Mouse (Mus musculus) hindbrain, embryonic 12.5 days (tissue): ENCODE data around the gene Dtx3. TPM values are rescaled to one million over a fixed set of nuclear protein-coding genes. Genes with fewer than 3 reads are reported as not detected.

Experiments
- ATAC-seq: fragments of 200-750 bp; cut with Nextera tagmentation; 2 replicates; pipeline ENCODE4 v1.8.0; 2017; ENCODE audit warnings: moderate TSS enrichment; ENCODE audit not compliant: low FRiP score
- H3K27ac ChIP-seq: fragments of 300-500 bp; sonication (generic); 2 replicates; pipeline ENCODE4 v1.5.1; 2016; ENCODE audit warnings: mild to moderate bottlenecking
- H3K27me3 ChIP-seq: fragments of 300-500 bp; sonication (generic); 2 replicates; pipeline ENCODE4 v1.6.1; 2016; ENCODE audit warnings: mild to moderate bottlenecking
- H3K36me3 ChIP-seq: fragments of 300-500 bp; sonication (generic); 2 replicates; pipeline ENCODE4 v1.6.1; 2016; ENCODE audit warnings: mild to moderate bottlenecking
- H3K4me1 ChIP-seq: fragments of 300-500 bp; sonication (generic); 2 replicates; pipeline ENCODE4 v1.6.1; 2016
- H3K4me2 ChIP-seq: fragments of 300-500 bp; sonication (generic); replicated peaks from 2 replicates; pipeline ENCODE4 v1.6.1; 2016; ENCODE audit warnings: mild to moderate bottlenecking
- H3K4me3 ChIP-seq: fragments of 300-500 bp; sonication (generic); 2 replicates; pipeline ENCODE4 v1.5.1; 2016; ENCODE audit warnings: mild to moderate bottlenecking
- H3K9ac ChIP-seq: fragments of 300-500 bp; sonication (generic); 2 replicates; pipeline ENCODE4 v1.6.1; 2016; ENCODE audit warnings: mild to moderate bottlenecking, moderate library complexity
- H3K9me3 ChIP-seq: fragments of 300-500 bp; sonication (generic); replicated peaks from 2 replicates; pipeline ENCODE4 v1.6.1; 2016; ENCODE audit warnings: mild to moderate bottlenecking
- WGBS: fragments of 180-500 bp; shearing (Covaris S2); methylation state at CpG from one replicate; pipeline ENCODE4 v1.1.7; 2016; 5-methylcytosine and 5-hydroxymethylcytosine counted together
- polyA plus RNA-seq: library from polyadenylated mRNA; unstranded; fragments of >200 nt; fragmentation: Nextera tagmentation; extraction: Ambion mirVana; gene quantifications from 2 replicates; pipeline ENCODE4 v1.2.1, GENCODE M21; 2016

The Dtx3 gene
- polyA plus RNA-seq, 1 experiment from 2014 or later, result 199 TPM

- whole genome bisulfite sequencing, result 72% methylated on average over 6 of the region's 6 CpGs
- no peak overlapping the region for H3K4me2 ChIP-seq
- H3K9me3 ChIP-seq, result no peaks in the 10 kb centered on the region
- H3K27me3 ChIP-seq, result peaks cover 66% of the 10 kb centered on the region
- no peak overlapping the region for H3K27ac ChIP-seq
- no peak for ATAC-seq
- H3K4me1 ChIP-seq, result peaks cover 41% of the 10 kb centered on the region
- no peak overlapping the region for H3K9ac ChIP-seq
- no peak overlapping the region for H3K4me3 ChIP-seq
- 0 out of 2 replicates have a peak, but pooled peaks cover 4% of the 10 kb centered on the region for H3K36me3 ChIP-seq
These were observed 14.0 kb downstream of the Dtx3 start for GRCm38 (mm10) chr10:127181566-127181965.

- Histone ChIP-seq H3K4me1 (peaks cover 41% of the 10 kb centered on the region), H3K27me3 (peaks cover 74% of the 10 kb centered on the region), H3K36me3 (0 out of 2 replicates have a peak, but pooled peaks cover 2% of the 10 kb centered on the region), H3K9me3 (no peaks in the 10 kb centered on the region), H3K4me2 (no peak overlapping the region), H3K9ac (no peak overlapping the region), H3K27ac (no peak overlapping the region), H3K4me3 (0 out of 2 replicates have a peak overlapping the region, but pooled peaks have one; percentile 21)
- ATAC-seq, result no peak
- 11% methylated on average over 3 of the region's 3 CpGs for WGBS
These were observed 14.9 kb downstream of the Dtx3 start for GRCm38 (mm10) chr10:127180695-127181047.

- no peaks in the 10 kb centered on the region for H3K36me3 ChIP-seq
- no peaks in the 10 kb centered on the region for H3K9me3 ChIP-seq
- peaks cover 79% of the 10 kb centered on the region for H3K27me3 ChIP-seq
- no peak for ATAC-seq
- H3K4me2 ChIP-seq, result peak within 1 kb of the TSS; percentile 44
- H3K4me3 ChIP-seq, result peak within 1 kb of the TSS; percentile 21
- H3K27ac ChIP-seq, result no peak within 1 kb of the TSS
- 1% methylated on average over 34 of the region's 34 CpGs for WGBS
- H3K9ac ChIP-seq, result peak within 1 kb of the TSS; percentile 45
- peaks cover 37% of the 10 kb centered on the region for H3K4me1 ChIP-seq
These were observed 15.4 kb downstream of the Dtx3 start, which contains the start of gene Slc26a10 for GRCm38 (mm10) chr10:127179871-127180694. TSS of gene Slc26a10 (minus strand) at chr10:127180645.

- Histone ChIP-seq H3K9me3 (no peaks in the 10 kb centered on the region), H3K4me3 (peak overlapping the region; percentile 20), H3K4me1 (peaks cover 24% of the 10 kb centered on the region), H3K27ac (no peak overlapping the region), H3K4me2 (peak overlapping the region; percentile 46), H3K36me3 (0 out of 2 replicates have a peak, but pooled peaks cover 6% of the 10 kb centered on the region), H3K9ac (no peak overlapping the region), H3K27me3 (peaks cover 84% of the 10 kb centered on the region)
- 4% methylated on average over 41 of the region's 41 CpGs for WGBS
- no peak for ATAC-seq
These were observed 17.1 kb downstream of the Dtx3 start for GRCm38 (mm10) chr10:127178286-127179027.

GRCm38 (mm10) chr10:127177719-127178118 lies 17.8 kb downstream of the Dtx3 start:
- 0 out of 2 replicates have a peak, but pooled peaks cover 6% of the 10 kb centered on the region for H3K36me3 ChIP-seq
- peaks cover 88% of the 10 kb centered on the region for H3K27me3 ChIP-seq
- ATAC-seq, result peak; percentile 48
- WGBS, result 1% methylated on average over 23 of the region's 23 CpGs
- H3K27ac ChIP-seq, result no peak overlapping the region
- H3K9me3 ChIP-seq, result no peaks in the 10 kb centered on the region
- peaks cover 23% of the 10 kb centered on the region for H3K4me1 ChIP-seq
- H3K9ac ChIP-seq, result no peak overlapping the region
- H3K4me3 ChIP-seq, result peak overlapping the region; percentile 20
- peak overlapping the region; percentile 46 for H3K4me2 ChIP-seq

- H3K4me3 ChIP-seq, result no peak overlapping the region; the same call in 1 of the 2 replicates
- H3K4me2 ChIP-seq, result peak overlapping the region; percentile 46; the same call in 1 of the 2 replicates
- H3K27me3 ChIP-seq, result peaks cover 89% of the 10 kb centered on the region
- no peak overlapping the region for H3K27ac ChIP-seq
- no peak overlapping the region for H3K9ac ChIP-seq
- peaks cover 23% of the 10 kb centered on the region for H3K4me1 ChIP-seq
- 17% methylated on average over 9 of the region's 9 CpGs for WGBS
- H3K9me3 ChIP-seq, result no peaks in the 10 kb centered on the region
- H3K36me3 ChIP-seq, result 0 out of 2 replicates have a peak, but pooled peaks cover 6% of the 10 kb centered on the region
- ATAC-seq, result no peak
These were observed 18.3 kb downstream of the Dtx3 start for GRCm38 (mm10) chr10:127177235-127177634.

GRCm38 (mm10) chr10:127176756-127177155 lies 18.8 kb downstream of the Dtx3 start:
- no peak overlapping the region for H3K9ac ChIP-seq
- 0 out of 2 replicates have a peak overlapping the region, but pooled peaks have one; percentile 6 for H3K4me2 ChIP-seq
- 8% methylated on average over 7 of the region's 7 CpGs for WGBS
- ATAC-seq, result no peak
- H3K4me1 ChIP-seq, result peaks cover 23% of the 10 kb centered on the region
- peaks cover 90% of the 10 kb centered on the region for H3K27me3 ChIP-seq
- no peaks in the 10 kb centered on the region for H3K9me3 ChIP-seq
- no peak overlapping the region for H3K4me3 ChIP-seq
- H3K36me3 ChIP-seq, result 0 out of 2 replicates have a peak, but pooled peaks cover 6% of the 10 kb centered on the region
- H3K27ac ChIP-seq, result no peak overlapping the region

GRCm38 (mm10) chr10:127176228-127176627 lies 19.3 kb downstream of the Dtx3 start:
- ATAC-seq, result no peak
- H3K9me3 ChIP-seq, result no peaks in the 10 kb centered on the region
- H3K4me2 ChIP-seq, result no peak overlapping the region
- 0 out of 2 replicates have a peak, but pooled peaks cover 6% of the 10 kb centered on the region for H3K36me3 ChIP-seq
- no peak overlapping the region for H3K4me3 ChIP-seq
- peaks cover 23% of the 10 kb centered on the region for H3K4me1 ChIP-seq
- 53% methylated on average over 3 of the region's 3 CpGs for WGBS
- no peak overlapping the region for H3K27ac ChIP-seq
- H3K27me3 ChIP-seq, result peaks cover 90% of the 10 kb centered on the region
- no peak overlapping the region for H3K9ac ChIP-seq

GRCm38 (mm10) chr10:127174170-127174569 lies 21.4 kb downstream of the Dtx3 start:
- H3K9ac ChIP-seq, result no peak overlapping the region
- ATAC-seq, result no peak
- WGBS, result 85% methylated on average over 7 of the region's 7 CpGs
- H3K4me2 ChIP-seq, result no peak overlapping the region
- peaks cover 20% of the 10 kb centered on the region for H3K4me1 ChIP-seq
- H3K9me3 ChIP-seq, result no peaks in the 10 kb centered on the region
- H3K27ac ChIP-seq, result no peak overlapping the region
- H3K4me3 ChIP-seq, result no peak overlapping the region
- H3K36me3 ChIP-seq, result 0 out of 2 replicates have a peak, but pooled peaks cover 6% of the 10 kb centered on the region
- H3K27me3 ChIP-seq, result peaks cover 90% of the 10 kb centered on the region

GRCm38 (mm10) chr10:127173148-127174065 lies 22.1 kb downstream of the Dtx3 start:
- Histone ChIP-seq H3K36me3 (0 out of 2 replicates have a peak, but pooled peaks cover 6% of the 10 kb centered on the region), H3K4me3 (no peak overlapping the region), H3K4me1 (peaks cover 16% of the 10 kb centered on the region), H3K27me3 (peaks cover 90% of the 10 kb centered on the region), H3K9me3 (no peaks in the 10 kb centered on the region), H3K9ac (no peak overlapping the region), H3K4me2 (no peak overlapping the region), H3K27ac (no peak overlapping the region)
- ATAC-seq, result no peak
- 84% methylated on average over 16 of the region's 16 CpGs for WGBS

GRCm38 (mm10) chr10:127171631-127172200 lies 23.8 kb downstream of the Dtx3 start:
- Histone ChIP-seq H3K36me3 (0 out of 2 replicates have a peak, but pooled peaks cover 6% of the 10 kb centered on the region), H3K27ac (no peak overlapping the region), H3K9ac (no peak overlapping the region), H3K4me1 (peaks cover 12% of the 10 kb centered on the region), H3K4me3 (no peak overlapping the region), H3K9me3 (no peaks in the 10 kb centered on the region), H3K4me2 (no peak overlapping the region), H3K27me3 (peaks cover 90% of the 10 kb centered on the region)
- WGBS, result 83% methylated on average over 15 of the region's 15 CpGs
- ATAC-seq, result no peak
